Mouse (Mus musculus) heart, adult 2 months (tissue): ENCODE measurements around the gene Kirrel2. TPM values are rescaled to one million over a fixed set of nuclear protein-coding genes. Genes with fewer than 3 reads are reported as not detected.

Experiments
- DNase-seq, 2 experiments: peaks; one replicate each; pipeline ENCODE4 v3.0.0; 2021
- H3K27ac ChIP-seq: fragments of 200-600 bp; 2 replicates; pipeline ENCODE4 v1.8.1; 2022
- H3K27me3 ChIP-seq: fragments of 200-500 bp; 2 replicates; pipeline ENCODE4 v1.6.1; 2012; ENCODE audit warnings: mild to moderate bottlenecking, low read length, inconsistent platforms, mixed read lengths; ENCODE audit not compliant: control insufficient read depth, insufficient read depth
- H3K36me3 ChIP-seq: fragments of 200-500 bp; 2 replicates; pipeline ENCODE4 v1.6.1; 2012; ENCODE audit warnings: low read length, inconsistent platforms; ENCODE audit not compliant: control insufficient read depth, insufficient read depth
- H3K4me1 ChIP-seq: fragments of 200-500 bp; 2 replicates; pipeline ENCODE4 v1.6.1; 2011; ENCODE audit warnings: low read length; ENCODE audit not compliant: control insufficient read depth, insufficient read depth
- H3K4me3 ChIP-seq: fragments of 200-600 bp; 2 replicates; pipeline ENCODE4 v1.8.1; 2022
- H3K79me2 ChIP-seq: fragments of 200-500 bp; replicated peaks from 2 replicates; pipeline ENCODE4 v1.6.1; 2012; ENCODE audit warnings: mild to moderate bottlenecking, inconsistent platforms, low read length, moderate library complexity, mixed read lengths; ENCODE audit not compliant: control insufficient read depth, insufficient read depth
- H3K9ac ChIP-seq: fragments of 200-500 bp; 2 replicates; pipeline ENCODE4 v1.6.1; 2012; ENCODE audit warnings: low read depth, mild to moderate bottlenecking, control low read depth, inconsistent platforms, low read length, mixed read lengths
- CTCF ChIP-seq: fragments of 200-600 bp; IDR thresholded peaks from 2 replicates; pipeline ENCODE4 v1.8.1; 2022; ENCODE audit warnings: antibody characterized with exemption, mild to moderate bottlenecking, moderate library complexity
- EP300 ChIP-seq: fragments of 200-500 bp; IDR thresholded peaks from 2 replicates; pipeline ENCODE4 v1.6.1; 2011; ENCODE audit warnings: low read depth, low read length, control low read depth; ENCODE audit not compliant: insufficient read depth
- POLR2A ChIP-seq: fragments of 200-500 bp; IDR thresholded peaks from 2 replicates; pipeline ENCODE4 v1.6.1; 2011; ENCODE audit warnings: mild to moderate bottlenecking, low read depth, low read length, control low read depth; ENCODE audit not compliant: insufficient read depth
- WGBS: fragments of 180-500 bp; shearing (Covaris S2); methylation state at CpG from one replicate; pipeline ENCODE4 v1.1.7; 2018; 5-methylcytosine and 5-hydroxymethylcytosine counted together
- intact Hi-C: fragments of 180-260 bp; cut with DNase I; formaldehyde crosslinking; loops from one replicate; pipeline ENCODE4 v1.15.1; 2025
- polyA plus RNA-seq: library from polyadenylated mRNA; depleted of rRNA; stranded (reverse); fragments of >200 nt; gene quantifications from 2 replicates; pipeline ENCODE4 v1.2.3, GENCODE M21; 2012
- total RNA-seq, 2 experiments: library from RNA; stranded (reverse); gene quantifications; 2 replicates each; pipeline ENCODE4 v1.2.3; 2021

Gene Kirrel2
- total and polyA plus RNA-seq, 3 experiments, result not detected

DNA sequence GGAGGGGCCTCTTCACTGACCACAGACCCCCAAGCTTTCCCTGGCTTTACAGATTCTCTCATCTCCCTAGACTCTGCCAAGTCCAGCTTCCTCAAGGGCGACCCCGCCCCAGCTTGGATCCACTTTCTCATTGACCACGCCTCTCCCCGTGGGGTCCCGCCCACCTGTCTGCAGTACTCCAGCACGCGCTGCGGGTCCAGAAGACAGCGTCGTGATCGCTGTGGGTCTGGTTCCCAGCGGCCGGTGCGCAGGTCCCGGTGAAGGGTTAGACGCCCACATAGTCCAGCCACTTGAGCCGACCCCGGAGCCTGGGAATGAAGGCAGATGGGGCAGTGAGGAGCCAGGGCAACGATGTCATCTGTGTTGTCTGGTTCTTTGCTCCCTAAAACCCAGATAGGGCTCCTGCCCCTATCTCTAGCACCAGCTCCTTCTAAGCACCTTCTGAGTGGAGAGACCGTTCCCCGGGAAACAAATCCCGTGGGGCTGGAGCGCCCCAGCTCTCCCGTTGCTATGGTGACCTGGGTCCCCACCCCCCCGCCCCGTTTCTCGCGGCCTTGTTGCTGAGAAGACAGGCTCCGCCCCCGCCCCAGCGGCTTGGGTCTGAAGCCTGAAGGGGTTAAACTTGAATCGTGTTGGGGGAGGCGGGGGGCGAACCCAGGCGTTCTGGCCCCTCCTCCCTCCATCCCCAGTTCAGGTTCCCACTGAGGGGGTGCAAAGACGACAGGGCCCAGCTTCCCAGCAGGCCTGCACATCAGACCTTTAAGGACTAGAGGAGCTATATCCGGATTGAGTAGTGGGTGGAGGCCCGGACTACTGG is 13.1 kb downstream of the Kirrel2 start:
- TF ChIP-seq CTCF (no peak), POLR2A (no peak), EP300 (no peak)

DNA sequence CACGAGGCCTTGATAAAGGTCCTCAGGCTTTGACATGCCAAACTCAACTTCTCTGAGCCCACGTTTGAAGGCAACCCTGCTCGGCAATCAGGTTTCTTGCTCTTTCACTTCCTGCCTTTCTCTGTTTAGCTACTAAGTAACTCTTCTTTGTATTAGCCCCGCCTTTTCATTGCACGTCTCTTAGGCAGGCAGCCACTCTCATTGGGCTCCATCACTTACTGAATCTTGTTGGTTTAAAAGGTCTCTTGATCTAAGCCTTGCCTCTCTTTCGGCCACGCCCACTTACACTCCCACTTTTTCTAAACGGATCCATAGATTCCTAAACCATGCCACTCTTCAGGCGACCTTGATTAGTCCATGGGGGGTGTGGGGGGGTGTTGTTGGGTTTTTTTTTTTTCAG is 13.8 kb downstream of the Kirrel2 start:
- no peak for DNase-seq
- Histone ChIP-seq H3K36me3 (no peaks in the 10 kb centered on the region), H3K27ac (no peak overlapping the region), H3K79me2 (no peaks in the 10 kb centered on the region), H3K9ac (no peak overlapping the region), H3K4me1 (no peaks in the 10 kb centered on the region), H3K27me3 (peaks cover 1% of the 10 kb centered on the region; the same call in 1 of the 2 replicates), H3K4me3 (no peak overlapping the region)
- intact Hi-C loops, result loop anchor here (5.0 kb wide), 2 partner anchors 49 to 104 kb away; partner anchors contain the start of gene Prodh2
- WGBS, result 32% methylated on average over 9 of the region's 9 CpGs
- TF ChIP-seq EP300, result no peak

More for the DNA sequence above, 13.1 kb downstream of the Kirrel2 start:
- Histone ChIP-seq H3K27me3 (peaks cover 1% of the 10 kb centered on the region; the same call in 1 of the 2 replicates), H3K79me2 (no peaks in the 10 kb centered on the region), H3K9ac (no peak overlapping the region; the same call in 1 of the 2 replicates), H3K4me1 (no peaks in the 10 kb centered on the region), H3K4me3 (peak overlapping the region; percentile 55; the same call in 1 of the 2 replicates), H3K27ac (no peak overlapping the region), H3K36me3 (no peaks in the 10 kb centered on the region)
- DNase-seq, result no peak
- intact Hi-C loops, result loop anchor here (5.0 kb wide), 2 partner anchors 48 to 103 kb away; partner anchors contain the start of gene Prodh2
- 2% methylated on average over 38 of the region's 38 CpGs for WGBS

DNA sequence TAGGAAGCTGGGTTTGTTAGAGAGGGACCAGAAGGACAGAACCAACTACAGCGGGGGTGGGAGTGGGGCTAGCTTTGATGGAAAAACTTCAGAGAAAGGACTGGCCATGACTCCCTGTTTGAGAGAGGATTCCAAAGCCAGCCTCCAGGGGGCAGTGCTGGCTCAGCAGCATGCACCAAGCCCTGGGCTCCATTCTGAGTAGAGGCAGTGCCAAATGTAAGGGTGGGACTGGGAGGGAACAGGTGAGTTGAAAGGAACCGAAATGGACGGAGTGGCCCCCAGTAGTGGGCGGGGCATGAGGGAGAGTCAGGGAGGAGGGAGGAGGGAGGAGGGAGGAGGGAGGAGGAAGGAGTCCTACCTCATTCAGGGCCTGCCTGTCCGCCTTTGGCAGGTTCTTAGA is 16.8 kb downstream of the Kirrel2 start:
- H3K27me3 ChIP-seq, result peaks cover 3% of the 10 kb centered on the region; the same call in 1 of the 2 replicates
- peak; percentile 68 for TF ChIP-seq CTCF
- TF ChIP-seq EP300, result no peak
- intact Hi-C loops, result loop anchor here (5.0 kb wide), 2 partner anchors 52 to 107 kb away; partner anchors contain the start of gene Prodh2

DNA sequence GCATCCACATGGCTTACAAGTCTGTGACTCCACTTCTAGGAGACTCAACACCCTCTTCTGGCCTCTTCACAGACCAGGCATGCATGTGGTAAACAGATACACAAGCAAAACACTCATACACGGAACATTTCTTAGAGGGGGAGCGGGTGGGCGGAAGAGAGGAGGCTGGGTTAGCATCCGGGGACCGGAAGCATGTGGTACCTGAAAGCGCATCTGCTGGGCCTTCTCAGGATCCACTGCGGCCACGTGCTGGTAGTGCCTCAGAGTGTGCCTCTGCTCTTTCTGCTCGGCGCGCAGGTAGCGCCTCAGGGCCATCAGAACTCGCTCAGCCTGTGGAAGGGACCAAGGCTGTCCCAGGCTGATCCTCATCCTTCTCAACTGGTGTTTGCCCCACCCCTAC is 17.8 kb downstream of the Kirrel2 start:
- intact Hi-C loops, result loop anchor here (5.0 kb wide), 2 partner anchors 53 to 108 kb away; partner anchors contain the start of gene Prodh2
- TF ChIP-seq CTCF, result no peak
- Histone ChIP-seq H3K36me3 (no peaks in the 10 kb centered on the region), H3K9ac (no peak overlapping the region), H3K4me1 (no peaks in the 10 kb centered on the region), H3K27ac (no peak overlapping the region), H3K4me3 (no peak overlapping the region), H3K27me3 (peaks cover 3% of the 10 kb centered on the region; the same call in 1 of the 2 replicates), H3K79me2 (no peaks in the 10 kb centered on the region)
- WGBS, result 69% methylated on average over 13 of the region's 13 CpGs
- DNase-seq, result no peak

More for the DNA sequence above, 16.8 kb downstream of the Kirrel2 start:
- no peak overlapping the region for H3K9ac ChIP-seq
- no peak overlapping the region for H3K4me3 ChIP-seq
- no peaks in the 10 kb centered on the region for H3K79me2 ChIP-seq
- no peaks in the 10 kb centered on the region for H3K36me3 ChIP-seq
- peak; percentile 23 to 54 for DNase-seq
- no peak overlapping the region for H3K27ac ChIP-seq
- 22% methylated on average over 5 of the region's 5 CpGs for WGBS
- H3K4me1 ChIP-seq, result no peaks in the 10 kb centered on the region

DNA sequence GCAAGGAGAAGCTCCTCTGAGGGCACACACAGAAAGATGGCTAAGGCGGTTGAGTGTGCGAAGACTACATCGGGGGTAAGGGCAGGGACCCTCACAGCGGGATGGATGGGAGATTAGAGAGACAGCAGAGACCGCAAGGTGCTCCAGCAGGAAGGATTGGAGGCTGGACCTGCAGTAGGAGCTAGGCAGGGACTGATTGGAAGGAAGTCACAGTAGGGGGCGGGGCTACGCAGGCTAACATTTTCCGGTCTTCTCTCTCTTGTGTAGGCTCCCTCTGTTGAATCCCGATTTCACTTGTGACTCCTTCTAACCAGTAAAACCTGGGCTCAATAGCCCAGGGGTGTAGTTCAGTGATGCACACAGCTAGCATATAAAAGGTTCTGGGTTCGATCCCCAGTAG is 20.6 kb downstream of the Kirrel2 start:
- H3K4me3 ChIP-seq, result no peak overlapping the region
- no peak for DNase-seq
- no peaks in the 10 kb centered on the region for H3K79me2 ChIP-seq
- H3K36me3 ChIP-seq, result no peaks in the 10 kb centered on the region
- TF ChIP-seq POLR2A (no peak), EP300 (no peak)
- WGBS, result 28% methylated on average over 10 of the region's 10 CpGs
- no peaks in the 10 kb centered on the region for H3K4me1 ChIP-seq
- H3K27ac ChIP-seq, result no peak overlapping the region
- intact Hi-C loops, result no loop called here
- no peak overlapping the region for H3K9ac ChIP-seq
- H3K27me3 ChIP-seq, result peaks cover 3% of the 10 kb centered on the region; the same call in 1 of the 2 replicates

DNA sequence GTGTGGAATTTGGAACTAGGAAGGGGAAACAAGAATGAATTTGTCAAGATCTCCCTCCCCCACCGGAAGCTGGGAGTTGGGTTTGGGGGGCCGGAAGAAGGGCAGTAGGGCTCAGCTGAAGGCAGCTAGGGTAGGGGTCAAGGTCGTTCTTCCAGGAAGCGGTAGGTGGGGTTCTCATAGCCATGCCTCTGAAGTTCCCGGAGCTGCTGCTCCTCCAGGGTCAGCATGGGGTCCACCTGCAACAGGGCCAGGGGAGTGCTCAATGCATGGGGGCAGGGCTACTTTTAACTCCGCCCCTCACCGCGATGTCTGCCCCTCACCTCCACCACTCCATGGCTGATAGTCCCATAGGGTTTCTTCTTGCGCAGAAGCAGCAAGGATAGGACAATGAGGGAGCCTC is 22.3 kb downstream of the Kirrel2 start:
- H3K4me1 ChIP-seq, result no peaks in the 10 kb centered on the region
- H3K79me2 ChIP-seq, result no peaks in the 10 kb centered on the region
- intact Hi-C loops, result no loop called here
- H3K27me3 ChIP-seq, result peaks cover 3% of the 10 kb centered on the region; the same call in 1 of the 2 replicates
- no peak overlapping the region for H3K4me3 ChIP-seq
- TF ChIP-seq CTCF (no peak), POLR2A (no peak), EP300 (no peak)
- no peak overlapping the region for H3K27ac ChIP-seq
- WGBS, result 42% methylated on average over 9 of the region's 9 CpGs
- DNase-seq, result no peak
- H3K36me3 ChIP-seq, result no peaks in the 10 kb centered on the region
- H3K9ac ChIP-seq, result no peak overlapping the region
